Mouse (Mus musculus) megakaryocyte progenitor cell, adult 5-6 weeks (primary cell): ENCODE results near the gene Tubg2. TPM values are rescaled to one million over a fixed set of nuclear protein-coding genes. Genes with fewer than 3 reads are reported as not detected.

ENCODE experiments used
- ATAC-seq: replicated peaks from 2 replicates; pipeline ENCODE4 v1.8.0; 2016; ENCODE audit warnings: mild to moderate bottlenecking, moderate TSS enrichment, inconsistent platforms; ENCODE audit not compliant: poor library complexity
- total RNA-seq, 2 experiments: library from RNA; stranded (forward) in 1 of 2; stranded (reverse) in 1 of 2; fragments of 157-497, 149-512 nt in 1 of 2; fragments of 200-1000 nt in 1 of 2; gene quantifications; 2 replicates each; pipeline versions ENCODE4 v1.2.3 to v1.2.4; 2015 to 2017

Tubg2 gene
- total RNA-seq, 2 experiments from 2014 or later, result not detected

DNA sequence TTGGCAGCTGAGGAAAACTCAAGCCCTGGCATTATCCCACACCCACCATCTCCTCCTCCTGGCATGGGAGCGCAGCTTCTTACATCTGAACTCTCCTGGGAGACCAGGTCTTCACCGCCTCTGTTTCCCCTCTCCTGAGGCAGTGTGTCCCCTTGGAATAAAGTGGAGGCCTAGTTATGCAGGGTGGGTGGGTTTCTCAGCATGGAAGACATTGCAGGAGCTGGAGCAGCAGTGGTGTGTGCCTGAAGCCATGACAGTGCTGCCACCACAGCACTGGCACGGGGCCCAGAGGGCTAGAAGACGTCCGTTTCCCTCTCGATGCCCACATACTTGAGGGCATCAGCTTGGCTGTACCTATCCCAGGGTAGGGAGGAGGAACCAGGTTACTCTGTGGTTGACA, 36.9 kb downstream of the Tubg2 start:
- no peak for ATAC-seq

DNA sequence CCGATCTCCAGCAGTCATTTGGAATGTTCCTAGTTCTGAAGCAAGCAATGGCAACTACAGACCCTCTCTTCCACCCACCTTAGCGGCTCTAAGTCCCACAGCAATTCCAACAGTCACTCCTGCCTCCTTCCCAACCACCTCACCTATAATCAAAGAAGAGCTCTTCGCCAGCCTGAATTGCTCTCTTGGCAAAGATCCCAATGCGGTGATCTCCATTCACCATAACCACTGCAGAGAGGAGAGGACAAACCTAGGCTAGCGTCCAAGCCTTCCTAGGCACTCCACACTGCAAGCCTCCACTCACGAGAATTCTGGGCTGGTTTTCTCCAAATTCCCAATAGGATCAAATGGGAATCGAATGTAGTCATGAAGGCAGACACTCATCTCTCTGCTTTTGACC, 37.4 kb downstream of the Tubg2 start:
- no peak for ATAC-seq

DNA sequence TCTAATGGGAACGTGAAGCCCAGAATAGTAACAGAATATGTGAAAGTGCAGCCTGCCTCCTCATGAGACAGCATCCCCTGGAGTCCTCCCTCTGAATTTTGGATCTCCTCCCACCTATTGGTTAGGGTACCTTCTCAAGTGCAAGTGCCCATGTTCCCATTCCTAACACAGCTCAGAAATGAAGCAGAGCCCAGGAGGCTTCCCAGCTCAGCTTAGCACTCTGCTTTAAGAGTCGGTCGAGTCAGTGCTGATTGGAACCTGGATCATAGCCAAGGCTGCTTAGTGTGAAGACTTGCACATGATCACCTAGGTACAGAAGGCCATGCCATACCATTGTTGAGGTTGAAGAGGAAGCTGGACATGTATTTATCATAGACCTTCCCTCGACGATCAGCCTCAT, 38.4 kb downstream of the Tubg2 start:
- no peak for ATAC-seq

DNA sequence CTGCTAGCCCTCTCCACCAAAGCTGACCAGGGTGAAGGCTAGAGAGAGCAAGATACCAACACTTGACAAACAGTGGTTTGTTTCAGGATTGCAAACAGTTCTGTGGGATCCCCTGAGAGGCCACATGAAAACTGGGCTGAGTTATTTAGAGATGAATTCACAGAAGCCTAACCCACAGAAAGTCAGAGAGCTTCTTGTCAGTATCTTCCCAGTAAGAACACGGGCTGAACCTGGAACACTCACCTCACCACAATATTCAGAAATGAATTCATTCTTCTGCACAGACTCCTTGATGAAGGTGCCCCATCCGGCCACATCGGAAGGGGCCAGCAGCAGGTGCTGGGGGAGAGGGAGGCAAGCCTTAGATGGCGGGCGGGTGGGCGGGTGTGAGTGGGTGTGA, 38.9 kb downstream of the Tubg2 start:
- no peak for ATAC-seq

- no peak for ATAC-seq
Measured at GRCm38 (mm10) chr11:101195101-101195500, 39.4 kb downstream of the Tubg2 start.

DNA sequence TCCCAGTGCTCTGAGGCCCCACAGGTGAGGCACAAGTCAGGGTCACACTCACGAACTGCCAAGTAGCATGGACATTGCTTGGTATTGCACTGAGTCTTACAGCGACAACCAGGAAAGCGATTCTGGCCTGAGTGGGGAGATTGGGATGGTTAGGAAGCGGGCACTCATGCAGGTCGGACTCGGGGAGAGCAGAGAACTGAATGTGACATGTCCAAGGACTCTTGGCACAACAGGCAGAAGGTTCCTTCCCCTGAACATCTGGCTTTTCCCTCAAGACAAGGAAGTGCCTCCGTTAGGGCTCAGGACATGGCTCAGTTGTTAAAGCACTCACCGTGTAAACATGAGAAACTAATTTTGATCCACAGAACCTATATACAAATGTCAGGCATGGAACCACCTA, 39.9 kb downstream of the Tubg2 start:
- ATAC-seq, result no peak

DNA sequence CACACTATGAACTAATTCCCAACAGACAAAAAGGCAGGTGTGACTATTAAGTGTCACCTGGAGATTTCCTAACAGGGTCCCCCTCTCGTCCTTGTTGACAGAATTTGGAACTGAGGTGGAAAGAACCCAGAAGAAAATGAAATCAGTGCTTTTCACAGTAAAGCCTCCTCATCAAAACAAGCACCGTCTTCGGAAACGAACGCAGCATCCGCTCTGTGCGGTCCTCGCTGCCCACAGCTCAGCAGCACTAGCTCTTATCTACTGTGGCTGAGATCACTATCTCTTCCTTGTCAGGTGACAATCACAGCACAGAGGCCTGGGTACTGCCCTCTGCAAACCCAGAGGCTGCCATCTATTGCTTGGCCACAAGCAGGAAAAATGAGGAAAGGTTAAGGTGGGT, 40.5 kb downstream of the Tubg2 start:
- ATAC-seq, result no peak

DNA sequence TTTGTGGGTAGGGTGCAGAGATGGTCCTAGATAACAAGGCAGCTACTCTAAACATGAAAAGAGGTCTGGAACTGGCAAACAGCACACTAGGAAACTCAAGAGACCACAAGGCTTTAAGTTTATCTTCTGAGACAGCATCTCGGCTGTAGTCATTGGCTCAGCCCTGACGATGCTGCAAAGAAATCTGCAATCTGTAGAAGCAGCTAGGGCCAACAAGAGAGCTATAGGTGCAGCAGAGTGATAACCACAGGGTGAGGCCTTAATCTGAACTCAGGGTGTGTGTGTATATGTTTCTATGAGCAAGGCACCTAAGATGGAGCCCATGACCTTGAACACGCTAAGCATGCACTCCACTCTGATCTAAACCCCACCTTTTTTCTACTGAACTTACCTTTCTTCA, 43.8 kb downstream of the Tubg2 start:
- peak; percentile 66 for ATAC-seq

- ATAC-seq, result peak; percentile 93
Measured at GRCm38 (mm10) chr11:101200986-101201385, 45.3 kb downstream of the Tubg2 start.

Other genes with a start within 250 kb of the Tubg2 start
- gene Stat3, start 216.4 kb upstream of the Tubg2 start, total RNA-seq (2015), result 38.3 and 38.6 TPM in 2 replicates
- 78.6 and 85.3 TPM in 2 replicates for gene Stat3, start 216.4 kb upstream of the Tubg2 start, total RNA-seq (2017)
- 0.51 and 1.7 TPM in 2 replicates for gene Cavin1, start 185.0 kb upstream of the Tubg2 start, total RNA-seq (2015)
- 1.4 and 2.5 TPM in 2 replicates for gene Cavin1, start 185.0 kb upstream of the Tubg2 start, total RNA-seq (2017)
- gene Atp6v0a1, start 146.5 kb upstream of the Tubg2 start, total RNA-seq (2015), result 21.4 and 35.3 TPM in 2 replicates
- 38.1 and 50.1 TPM in 2 replicates for gene Atp6v0a1, start 146.5 kb upstream of the Tubg2 start, total RNA-seq (2017)
- gene Naglu, start 85.9 kb upstream of the Tubg2 start, total RNA-seq (2015), result 6.0 and 8.4 TPM in 2 replicates
- gene Naglu, start 85.9 kb upstream of the Tubg2 start, total RNA-seq (2017), result 9.9 and 12.0 TPM in 2 replicates
- gene Hsd17b1, start 77.5 kb upstream of the Tubg2 start, total RNA-seq (2015), result 6.0 and 9.8 TPM in 2 replicates
- gene Hsd17b1, start 77.5 kb upstream of the Tubg2 start, total RNA-seq (2017), result 3.2 and 5.2 TPM in 2 replicates
- 19.8 and 28.1 TPM in 2 replicates for gene Coasy, start 73.3 kb upstream of the Tubg2 start, total RNA-seq (2015)
- gene Coasy, start 73.3 kb upstream of the Tubg2 start, total RNA-seq (2017), result 28.0 and 31.7 TPM in 2 replicates
- 76.4 and 83.6 TPM in 2 replicates for gene Mlx, start 68.6 kb upstream of the Tubg2 start, total RNA-seq (2015)
- gene Mlx, start 68.6 kb upstream of the Tubg2 start, total RNA-seq (2017), result 84.7 and 90.0 TPM in 2 replicates
- 32.7 and 40.2 TPM in 2 replicates for gene Psmc3ip, start 60.5 kb upstream of the Tubg2 start, total RNA-seq (2015)
- 58.6 and 67.8 TPM in 2 replicates for gene Psmc3ip, start 60.5 kb upstream of the Tubg2 start, total RNA-seq (2017)
- gene Retreg3, start 36.0 kb upstream of the Tubg2 start, total RNA-seq (2015), result 7.3 and 8.1 TPM in 2 replicates
- gene Retreg3, start 36.0 kb upstream of the Tubg2 start, total RNA-seq (2017), result 24.0 and 25.7 TPM in 2 replicates
- 20.7 and 21.2 TPM in 2 replicates for gene Tubg1, start 36.0 kb upstream of the Tubg2 start, total RNA-seq (2015)
- gene Tubg1, start 36.0 kb upstream of the Tubg2 start, total RNA-seq (2017), result 41.4 and 43.3 TPM in 2 replicates
- gene Cntnap1, start 14.6 kb downstream of the Tubg2 start, total RNA-seq (2015), result 0.51 and 0.77 TPM in 2 replicates
- 0.34 and 0.87 TPM in 2 replicates for gene Cntnap1, start 14.6 kb downstream of the Tubg2 start, total RNA-seq (2017)
- gene Plekhh3, start 15.4 kb downstream of the Tubg2 start, total RNA-seq (2015), result 0.66 TPM in 1 of 2 replicates, not detected in the other
- 0.14 and 1.0 TPM in 2 replicates for gene Plekhh3, start 15.4 kb downstream of the Tubg2 start, total RNA-seq (2017)
- gene Ccr10, start 19.5 kb downstream of the Tubg2 start, total RNA-seq (2015), result not detected in 2 replicates
- gene Ccr10, start 19.5 kb downstream of the Tubg2 start, total RNA-seq (2017), result 0.41 TPM in 1 of 2 replicates, not detected in the other
- gene Ezh1, start 70.6 kb downstream of the Tubg2 start, total RNA-seq (2015), result 13.8 and 15.8 TPM in 2 replicates
- 13.2 and 15.8 TPM in 2 replicates for gene Ezh1, start 70.6 kb downstream of the Tubg2 start, total RNA-seq (2017)
- gene Ramp2, start 90.1 kb downstream of the Tubg2 start, total RNA-seq (2015), result 0.88 TPM in 1 of 2 replicates, not detected in the other
- 1.9 TPM in 1 of 2 replicates, not detected in the other for gene Ramp2, start 90.1 kb downstream of the Tubg2 start, total RNA-seq (2017)
- gene Vps25, start 97.8 kb downstream of the Tubg2 start, total RNA-seq (2015), result 261 and 263 TPM in 2 replicates
- gene Vps25, start 97.8 kb downstream of the Tubg2 start, total RNA-seq (2017), result 70.4 and 86.9 TPM in 2 replicates
- not detected in 2 replicates for gene Wnk4, start 104.7 kb downstream of the Tubg2 start, total RNA-seq (2015)
- gene Wnk4, start 104.7 kb downstream of the Tubg2 start, total RNA-seq (2017), result not detected in 2 replicates
- 1.1 and 2.0 TPM in 2 replicates for gene Cntd1, start 123.1 kb downstream of the Tubg2 start, total RNA-seq (2015)
- 1.2 and 1.3 TPM in 2 replicates for gene Cntd1, start 123.1 kb downstream of the Tubg2 start, total RNA-seq (2017)
- gene Coa3, start 123.2 kb downstream of the Tubg2 start, total RNA-seq (2015), result 74.0 and 91.0 TPM in 2 replicates
- gene Coa3, start 123.2 kb downstream of the Tubg2 start, total RNA-seq (2017), result 43.7 and 47.8 TPM in 2 replicates
- gene Becn1, start 146.4 kb downstream of the Tubg2 start, total RNA-seq (2015), result 49.8 and 61.2 TPM in 2 replicates
- gene Becn1, start 146.4 kb downstream of the Tubg2 start, total RNA-seq (2017), result 161 and 166 TPM in 2 replicates
- gene Psme3, start 160.3 kb downstream of the Tubg2 start, total RNA-seq (2015), result 208 and 220 TPM in 2 replicates
- 116 and 120 TPM in 2 replicates for gene Psme3, start 160.3 kb downstream of the Tubg2 start, total RNA-seq (2017)
- gene Aoc2, start 169.2 kb downstream of the Tubg2 start, total RNA-seq (2015), result 1.5 and 2.0 TPM in 2 replicates
- gene Aoc2, start 169.2 kb downstream of the Tubg2 start, total RNA-seq (2017), result 0.75 and 1.6 TPM in 2 replicates
- gene Aoc3, start 174.7 kb downstream of the Tubg2 start, total RNA-seq (2015), result 0.15 and 0.29 TPM in 2 replicates
- not detected in 2 replicates for gene Aoc3, start 174.7 kb downstream of the Tubg2 start, total RNA-seq (2017)
- not detected in 2 replicates for gene G6pc, start 211.7 kb downstream of the Tubg2 start, total RNA-seq (2015)
- not detected in 2 replicates for gene G6pc, start 211.7 kb downstream of the Tubg2 start, total RNA-seq (2017)